Mouse (Mus musculus): ENCODE measurements around the gene Tmed1. TPM values are rescaled to one million over a fixed set of nuclear protein-coding genes. Genes with fewer than 3 reads are reported as not detected.
A peak's percentile ranks its signal among the peaks of the same experiment; 100 is the strongest.
"Not testable (repeated sequence)": the region's sequence is repeated elsewhere in the genome, so short reads cannot be mapped to it uniquely, and the experiment has no call there.

Gene Tmed1
- polyA plus RNA-seq, 1 experiment from 2014 or later, result 52.7 TPM

GRCm38 (mm10) chr9:21547075-21547941 lies 37.3 kb upstream of the Tmed1 start:
- Histone ChIP-seq H3K27ac (ENCODE audit: low read length) (peak overlapping the region; percentile 98), H3K4me3 (replicated peaks; ENCODE audit: low read length) (peak overlapping the region; percentile 70), H3K27me3 (replicated peaks; ENCODE audit: control insufficient read depth, insufficient read depth, low read length) (no peaks in the 10 kb centered on the region), H3K9ac (replicated peaks; ENCODE audit: low read depth, low read length) (peak overlapping the region; percentile 95), H3K9me3 (ENCODE audit: control insufficient read depth, low read length) (no peaks in the 10 kb centered on the region), H3K4me2 (ENCODE audit: low read length) (peak overlapping the region; percentile 48), H3K36me3 (ENCODE audit: control insufficient read depth, insufficient read depth) (no peaks in the 10 kb centered on the region; the same call in 1 of the 2 replicates), H3K4me1 (replicated peaks; ENCODE audit: control insufficient read depth, insufficient read depth, low read length) (peaks cover 30% of the 10 kb centered on the region)
- ATAC-seq, result peak; percentile 9
- under 1% methylated on average over 54 of the region's 66 CpGs for WGBS

- Histone ChIP-seq H3K9ac (replicated peaks; ENCODE audit: low read depth, low read length) (peak within 1 kb of the TSS; percentile 95), H3K4me1 (replicated peaks; ENCODE audit: control insufficient read depth, insufficient read depth, low read length) (peaks cover 30% of the 10 kb centered on the region), H3K4me3 (replicated peaks; ENCODE audit: low read length) (peak within 1 kb of the TSS; percentile 70), H3K27ac (ENCODE audit: low read length) (peak within 1 kb of the TSS; percentile 98), H3K36me3 (ENCODE audit: control insufficient read depth, insufficient read depth) (no peaks in the 10 kb centered on the region; the same call in 1 of the 2 replicates), H3K4me2 (ENCODE audit: low read length) (peak within 1 kb of the TSS; percentile 68), H3K27me3 (replicated peaks; ENCODE audit: control insufficient read depth, insufficient read depth, low read length) (no peaks in the 10 kb centered on the region), H3K9me3 (ENCODE audit: control insufficient read depth, low read length) (no peaks in the 10 kb centered on the region)
- 0% methylated on average over 16 of the region's 52 CpGs for WGBS
- ATAC-seq, result no peak
These were observed 36.7 kb upstream of the Tmed1 start, which contains the start of gene Carm1 for GRCm38 (mm10) chr9:21546789-21547074. Gene Carm1, plus strand, starts transcription at chr9:21546894.

- no peaks in the 10 kb centered on the region for H3K9me3 ChIP-seq (ENCODE audit: control insufficient read depth, low read length)
- peak; percentile 95 for ATAC-seq
- H3K9ac ChIP-seq (replicated peaks; ENCODE audit: low read depth, low read length), result peak overlapping the region; percentile 95
- no peaks in the 10 kb centered on the region for H3K27me3 ChIP-seq (replicated peaks; ENCODE audit: control insufficient read depth, insufficient read depth, low read length)
- WGBS, result under 1% methylated on average over 67 of the region's 67 CpGs
- H3K4me2 ChIP-seq (ENCODE audit: low read length), result peak overlapping the region; percentile 68
- peak overlapping the region; percentile 70 for H3K4me3 ChIP-seq (replicated peaks; ENCODE audit: low read length)
- H3K27ac ChIP-seq (ENCODE audit: low read length), result peak overlapping the region; percentile 98
- no peaks in the 10 kb centered on the region; the same call in 1 of the 2 replicates for H3K36me3 ChIP-seq (ENCODE audit: control insufficient read depth, insufficient read depth)
- peaks cover 28% of the 10 kb centered on the region for H3K4me1 ChIP-seq (replicated peaks; ENCODE audit: control insufficient read depth, insufficient read depth, low read length)
These were observed 36.1 kb upstream of the Tmed1 start for GRCm38 (mm10) chr9:21545916-21546788.

- Histone ChIP-seq H3K36me3 (ENCODE audit: control insufficient read depth, insufficient read depth) (no peaks in the 10 kb centered on the region; the same call in 1 of the 2 replicates), H3K27me3 (replicated peaks; ENCODE audit: control insufficient read depth, insufficient read depth, low read length) (no peaks in the 10 kb centered on the region), H3K4me3 (replicated peaks; ENCODE audit: low read length) (peak overlapping the region; percentile 70), H3K4me2 (ENCODE audit: low read length) (peak overlapping the region; percentile 68), H3K9ac (replicated peaks; ENCODE audit: low read depth, low read length) (peak overlapping the region; percentile 76), H3K4me1 (replicated peaks; ENCODE audit: control insufficient read depth, insufficient read depth, low read length) (peaks cover 27% of the 10 kb centered on the region), H3K27ac (ENCODE audit: low read length) (peak overlapping the region; percentile 98), H3K9me3 (ENCODE audit: control insufficient read depth, low read length) (no peaks in the 10 kb centered on the region)
- 5% methylated on average over 9 of the region's 9 CpGs for WGBS
- peak; percentile 37; the same call in 1 of the 2 replicates for ATAC-seq
These were observed 35.4 kb upstream of the Tmed1 start for GRCm38 (mm10) chr9:21545351-21545915.

GRCm38 (mm10) chr9:21542001-21542400 lies 31.9 kb upstream of the Tmed1 start:
- not testable (repeated sequence) for H3K4me2 ChIP-seq (ENCODE audit: low read length); H3K27ac ChIP-seq (ENCODE audit: low read length); H3K9ac ChIP-seq (replicated peaks; ENCODE audit: low read depth, low read length); H3K4me1 ChIP-seq (replicated peaks; ENCODE audit: control insufficient read depth, insufficient read depth, low read length); H3K4me3 ChIP-seq (replicated peaks; ENCODE audit: low read length); H3K27me3 ChIP-seq (replicated peaks; ENCODE audit: control insufficient read depth, insufficient read depth, low read length); ATAC-seq; H3K36me3 ChIP-seq (ENCODE audit: control insufficient read depth, insufficient read depth); H3K9me3 ChIP-seq (ENCODE audit: control insufficient read depth, low read length)
- WGBS, result 92% methylated on average over 2 of the region's 2 CpGs

GRCm38 (mm10) chr9:21539981-21540753 lies 30.1 kb upstream of the Tmed1 start:
- Histone ChIP-seq H3K4me2 (ENCODE audit: low read length) (no peak overlapping the region), H3K4me1 (replicated peaks; ENCODE audit: control insufficient read depth, insufficient read depth, low read length) (peaks cover 2% of the 10 kb centered on the region), H3K4me3 (replicated peaks; ENCODE audit: low read length) (no peak overlapping the region), H3K27ac (ENCODE audit: low read length) (no peak overlapping the region), H3K36me3 (ENCODE audit: control insufficient read depth, insufficient read depth) (no peaks in the 10 kb centered on the region), H3K27me3 (replicated peaks; ENCODE audit: control insufficient read depth, insufficient read depth, low read length) (no peaks in the 10 kb centered on the region), H3K9me3 (ENCODE audit: control insufficient read depth, low read length) (no peaks in the 10 kb centered on the region), H3K9ac (replicated peaks; ENCODE audit: low read depth, low read length) (no peak overlapping the region)
- no peak for ATAC-seq
- 84% methylated on average over 7 of the region's 7 CpGs for WGBS

GRCm38 (mm10) chr9:21537009-21537408 lies 27.0 kb upstream of the Tmed1 start:
- ATAC-seq, result no peak
- H3K4me2 ChIP-seq (ENCODE audit: low read length), result no peak overlapping the region
- H3K9me3 ChIP-seq (ENCODE audit: control insufficient read depth, low read length), result no peaks in the 10 kb centered on the region
- 69% methylated on average over 4 of the region's 4 CpGs for WGBS
- H3K27ac ChIP-seq (ENCODE audit: low read length), result no peak overlapping the region
- no peaks in the 10 kb centered on the region for H3K36me3 ChIP-seq (ENCODE audit: control insufficient read depth, insufficient read depth)
- H3K4me1 ChIP-seq (replicated peaks; ENCODE audit: control insufficient read depth, insufficient read depth, low read length), result no peaks in the 10 kb centered on the region
- no peaks in the 10 kb centered on the region for H3K27me3 ChIP-seq (replicated peaks; ENCODE audit: control insufficient read depth, insufficient read depth, low read length)
- no peak overlapping the region for H3K9ac ChIP-seq (replicated peaks; ENCODE audit: low read depth, low read length)
- no peak overlapping the region for H3K4me3 ChIP-seq (replicated peaks; ENCODE audit: low read length)

GRCm38 (mm10) chr9:21536501-21536900 lies 26.4 kb upstream of the Tmed1 start:
- Histone ChIP-seq H3K4me1 (replicated peaks; ENCODE audit: control insufficient read depth, insufficient read depth, low read length) (no peaks in the 10 kb centered on the region), H3K9ac (replicated peaks; ENCODE audit: low read depth, low read length) (no peak overlapping the region), H3K36me3 (ENCODE audit: control insufficient read depth, insufficient read depth) (no peaks in the 10 kb centered on the region), H3K27ac (ENCODE audit: low read length) (no peak overlapping the region), H3K4me2 (ENCODE audit: low read length) (no peak overlapping the region), H3K4me3 (replicated peaks; ENCODE audit: low read length) (no peak overlapping the region), H3K27me3 (replicated peaks; ENCODE audit: control insufficient read depth, insufficient read depth, low read length) (no peaks in the 10 kb centered on the region), H3K9me3 (ENCODE audit: control insufficient read depth, low read length) (no peaks in the 10 kb centered on the region)
- ATAC-seq, result no peak
- 98% methylated on average over 14 of the region's 14 CpGs for WGBS
